Mouse (Mus musculus) lung, postnatal 0 days (tissue): ENCODE data around the gene Atp5j2.

ENCODE experiments used
- CTCF ChIP-seq: IDR thresholded peaks from 2 replicates; pipeline ENCODE4 v1.5.1; 2016; ENCODE audit warnings: antibody characterized with exemption, mild to moderate bottlenecking
- EP300 ChIP-seq: IDR thresholded peaks from 2 replicates; pipeline ENCODE4 v1.6.1; 2016; ENCODE audit warnings: antibody characterized with exemption, mild to moderate bottlenecking, control low read depth

DNA sequence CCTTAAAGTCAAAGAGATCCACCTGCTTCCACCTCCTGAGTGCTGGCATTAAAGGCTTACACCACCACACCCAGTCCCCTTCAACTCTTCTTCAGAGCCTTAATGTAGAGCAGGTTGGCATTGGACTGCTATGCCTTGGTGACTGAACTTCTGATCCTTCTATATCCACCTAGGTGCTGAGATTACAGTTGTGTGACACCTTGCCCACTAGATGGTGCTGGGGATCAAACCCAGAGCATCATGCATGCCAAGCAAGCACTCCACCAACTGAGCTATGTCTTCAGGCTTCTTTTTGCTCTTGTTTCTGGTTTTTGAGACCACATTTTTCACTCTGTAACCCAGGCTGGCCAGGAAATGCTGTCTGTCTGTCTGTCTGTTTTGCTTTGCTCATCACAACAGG lies 42.8 kb upstream of the Atp5j2 start:
- peak; percentile 76 for TF ChIP-seq CTCF
- TF ChIP-seq EP300: no peak
